Mouse (Mus musculus) heart, adult 18-20 months (tissue): Measurements from ENCODE around the gene Zdhhc7. TPM values are rescaled to one million over a fixed set of nuclear protein-coding genes. Genes with fewer than 3 reads are reported as not detected.
A peak's percentile ranks its signal among the peaks of the same experiment; 100 is the strongest.

ENCODE experiments used
- DNase-seq, 2 experiments: peaks; one replicate each; pipeline ENCODE4 v3.0.0; 2021 to 2022; ENCODE audit warnings: mixed read lengths in 1 of 2
- total RNA-seq, 2 experiments: library from RNA; stranded (reverse); gene quantifications; 2 replicates each; pipeline ENCODE4 v1.2.3; 2021

Gene Zdhhc7
- total RNA-seq, 2 experiments from 2014 or later, result 36.6 to 38.6 TPM

- DNase-seq, result peak; percentile 81 to 94
These were observed 29.6 kb downstream of the Zdhhc7 start for GRCm38 (mm10) chr8:120071684-120072083.

- peak; percentile 77 to 92 for DNase-seq
These were observed 33.2 kb downstream of the Zdhhc7 start for GRCm38 (mm10) chr8:120067936-120068668.

DNA sequence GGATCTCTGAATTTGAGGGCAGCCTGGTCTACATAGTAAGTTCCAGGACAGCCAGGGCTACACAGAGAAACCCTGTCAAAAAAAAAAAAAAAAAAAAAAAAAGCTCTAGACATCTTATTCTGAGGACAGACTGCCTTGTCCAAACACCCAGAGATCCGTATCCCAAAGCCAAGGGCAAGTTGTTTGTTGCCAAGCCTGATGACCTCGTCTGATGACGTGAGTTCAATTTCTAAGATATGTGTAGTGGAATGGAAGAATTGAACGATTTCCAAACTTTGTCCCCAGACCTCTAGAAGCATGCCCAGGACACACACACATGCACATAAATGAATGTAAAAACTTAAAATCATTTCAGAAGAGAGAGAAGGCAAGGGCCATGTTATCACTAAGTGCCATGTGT lies 35.1 kb downstream of the Zdhhc7 start:
- no peak for DNase-seq

GRCm38 (mm10) chr8:120065611-120066010 lies 35.7 kb downstream of the Zdhhc7 start:
- DNase-seq, result no peak

- no peak for DNase-seq
These were observed 38.0 kb downstream of the Zdhhc7 start for GRCm38 (mm10) chr8:120063326-120063725.

DNA sequence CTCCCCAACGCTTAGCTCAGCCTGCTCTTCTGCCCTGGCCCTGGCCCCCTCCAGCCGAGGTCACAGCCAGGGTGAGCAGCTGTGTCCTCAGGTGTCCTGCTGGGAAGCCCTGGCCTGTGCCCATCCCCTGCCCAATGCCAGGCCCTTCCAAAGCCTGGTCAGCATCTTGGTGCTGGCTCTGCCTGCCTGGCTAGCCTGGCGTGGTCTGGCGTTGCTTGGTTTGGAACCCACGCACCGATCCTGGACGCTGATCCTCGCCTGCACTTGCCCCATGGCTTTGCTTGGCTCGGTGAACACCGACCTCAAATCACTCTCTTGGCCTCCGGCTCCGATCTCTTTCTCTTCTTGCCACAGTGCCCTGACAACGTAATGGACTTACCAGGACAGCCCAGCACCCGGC lies 38.5 kb downstream of the Zdhhc7 start:
- DNase-seq, result no peak

- peak in 1 of 2 experiments; percentile 56 for DNase-seq
These were observed 44.2 kb downstream of the Zdhhc7 start for GRCm38 (mm10) chr8:120057078-120057477.

- DNase-seq, result no peak
These were observed 46.4 kb downstream of the Zdhhc7 start for GRCm38 (mm10) chr8:120054833-120055232.

DNA sequence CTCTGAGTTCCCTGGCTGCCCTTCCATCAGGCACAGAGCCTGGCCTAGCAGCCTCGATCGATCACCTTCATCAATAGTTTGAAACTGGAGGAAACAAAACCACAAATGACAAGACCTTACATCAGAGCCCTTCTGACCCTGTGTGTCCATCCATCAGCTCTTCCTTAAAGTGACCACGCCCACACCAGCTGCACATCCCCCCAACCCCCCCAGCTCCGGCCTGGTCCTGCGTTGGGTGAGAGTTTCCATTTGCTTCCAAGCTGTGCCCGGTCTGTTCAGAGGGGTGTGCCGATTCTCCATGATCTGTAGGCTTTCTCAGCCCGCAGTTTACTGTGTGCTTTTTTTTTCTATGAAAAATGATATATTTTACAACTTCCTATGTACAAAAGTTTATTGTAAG lies 49.0 kb downstream of the Zdhhc7 start:
- no peak for DNase-seq

DNA sequence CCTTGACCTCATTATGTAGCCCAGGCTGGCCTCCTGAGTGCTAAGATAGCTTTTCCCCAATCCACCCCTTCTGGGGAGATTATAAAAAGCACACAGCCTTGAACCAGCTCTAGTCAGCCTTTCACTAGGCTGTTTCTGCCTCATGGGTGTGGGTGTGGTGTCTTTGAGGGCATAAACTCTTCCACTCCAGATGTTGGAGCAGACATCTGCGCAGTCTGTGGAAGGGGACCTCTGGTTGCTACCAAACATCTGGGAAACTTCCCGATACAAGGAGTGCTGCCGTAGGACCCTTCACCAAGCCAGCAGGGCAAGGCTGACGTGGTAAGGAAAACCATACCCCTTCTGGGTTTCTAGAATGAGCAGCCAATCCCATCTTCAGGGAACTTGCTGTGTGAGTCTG lies 49.4 kb downstream of the Zdhhc7 start:
- peak in 1 of 2 experiments; percentile 50 for DNase-seq

DNA sequence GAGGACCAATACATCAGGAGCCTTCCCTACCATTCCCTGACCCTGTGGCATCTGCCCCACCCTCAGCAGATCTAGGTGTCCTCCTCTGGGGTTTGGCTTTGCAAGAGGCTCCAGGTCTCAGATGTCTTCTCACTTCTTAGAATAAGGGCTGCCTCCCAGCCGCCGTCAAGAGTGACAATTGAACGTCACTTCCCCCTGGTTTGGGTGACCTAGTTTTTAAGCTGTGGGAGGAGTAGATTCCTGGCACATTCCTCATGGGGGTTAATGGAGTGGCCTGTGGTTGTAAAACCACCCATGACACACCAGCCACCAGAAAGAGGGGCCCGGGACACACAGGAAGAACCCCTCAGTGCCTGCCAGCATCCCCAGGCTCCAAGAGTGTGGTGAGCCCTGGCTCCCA lies 50.3 kb downstream of the Zdhhc7 start:
- peak in 1 of 2 experiments; percentile 55 for DNase-seq

DNA sequence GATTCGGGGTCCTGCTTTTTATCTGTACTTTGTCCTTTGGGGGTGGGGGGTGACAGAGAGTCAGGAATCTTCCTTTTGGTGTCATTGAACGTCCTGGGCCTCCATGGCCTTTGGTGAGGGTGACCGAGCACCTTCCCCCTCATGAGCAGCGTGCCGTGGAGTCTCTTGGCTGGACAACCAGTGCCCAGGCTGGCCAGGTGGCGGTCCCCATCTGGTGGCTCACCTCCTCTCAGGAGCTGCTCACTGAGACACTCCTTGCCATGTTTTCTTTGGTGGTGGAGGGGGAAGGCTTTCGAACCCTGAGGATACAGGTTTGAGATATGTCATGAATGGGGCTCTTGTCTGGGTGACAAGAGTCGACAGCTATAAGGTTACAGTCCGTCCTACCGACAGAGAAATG lies 50.9 kb downstream of the Zdhhc7 start:
- DNase-seq, result no peak

GRCm38 (mm10) chr8:120049949-120050348 lies 51.3 kb downstream of the Zdhhc7 start:
- DNase-seq, result no peak

GRCm38 (mm10) chr8:120046258-120047020 lies 54.8 kb downstream of the Zdhhc7 start:
- peak; percentile 94 to 95 for DNase-seq

DNA sequence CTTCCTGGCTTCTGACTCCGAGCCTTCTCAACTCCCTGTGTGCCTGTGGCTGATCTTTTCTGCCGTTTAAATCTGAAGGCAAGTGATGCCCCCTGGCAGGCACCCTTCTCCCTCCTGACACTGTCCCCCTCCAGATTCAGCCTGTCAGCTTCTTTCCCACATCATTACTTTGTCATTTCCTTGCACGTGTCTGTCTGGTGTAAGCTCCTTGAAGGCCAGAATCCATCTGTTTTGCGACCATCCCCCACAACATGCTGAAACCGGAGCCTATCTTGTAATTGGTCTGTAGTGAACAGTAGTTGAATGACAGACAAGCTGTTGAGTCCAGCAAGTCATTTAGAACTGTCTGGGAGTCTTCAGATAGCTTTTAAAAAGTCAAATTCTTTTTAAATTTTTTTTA lies 55.8 kb downstream of the Zdhhc7 start:
- no peak for DNase-seq

DNA sequence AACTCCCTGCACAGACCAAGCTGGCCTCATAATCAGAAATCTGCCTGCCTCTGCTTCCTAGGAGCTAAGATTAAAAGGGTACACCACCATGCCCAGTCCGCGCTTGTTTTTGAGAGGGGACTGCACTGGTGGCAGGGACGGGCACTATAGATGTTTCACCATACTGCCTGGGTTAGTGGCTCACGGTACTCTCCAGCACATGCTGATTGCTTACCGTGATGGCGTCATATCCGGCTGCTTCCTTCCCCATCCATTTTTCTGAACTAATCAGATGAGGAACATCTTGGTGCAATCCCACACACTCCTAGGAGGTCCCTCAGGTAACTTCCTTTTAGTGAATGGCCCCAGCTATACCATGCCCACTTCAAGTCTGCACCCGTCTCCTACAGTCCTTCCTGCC lies 56.4 kb downstream of the Zdhhc7 start:
- DNase-seq, result no peak

DNA sequence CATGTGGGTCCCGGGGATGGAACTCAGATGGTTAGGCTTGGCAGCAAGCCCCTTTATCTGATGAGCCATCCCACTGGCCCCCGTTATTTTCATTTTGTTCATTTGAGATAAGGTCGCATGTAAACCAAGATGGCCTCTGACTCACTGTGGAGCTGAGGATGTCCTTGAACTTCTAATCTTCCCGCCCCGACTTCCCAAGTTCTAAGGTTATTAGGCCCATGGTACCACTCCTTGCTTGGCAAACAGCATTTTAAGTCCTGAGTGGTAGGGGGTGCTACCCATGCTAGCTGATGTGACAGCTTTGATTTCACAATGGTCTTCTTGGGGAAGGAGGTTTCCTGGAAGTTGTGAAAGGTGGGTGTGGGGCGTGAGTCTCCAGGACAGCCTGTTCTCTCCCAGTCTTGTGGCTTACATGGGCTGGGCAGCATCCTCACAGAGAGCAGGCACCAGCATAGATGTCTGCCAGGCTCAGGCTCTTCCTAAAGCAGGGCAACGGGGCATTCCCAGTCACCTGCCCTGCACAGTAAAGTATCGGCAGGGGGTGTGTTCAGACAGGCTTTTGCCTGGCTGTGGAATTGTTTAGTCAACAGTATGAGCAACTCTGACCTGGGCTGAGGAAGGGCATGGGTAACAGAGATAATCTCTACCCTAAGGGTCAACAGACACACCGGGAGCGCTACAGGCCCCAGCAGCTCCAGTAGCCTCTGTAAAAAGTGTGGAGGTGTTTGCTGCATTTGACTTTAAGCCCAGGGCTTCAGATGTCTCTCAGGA lies 58.6 kb downstream of the Zdhhc7 start:
- no peak for DNase-seq

GRCm38 (mm10) chr8:120040861-120041260 lies 60.4 kb downstream of the Zdhhc7 start:
- DNase-seq, result peak; percentile 79 to 90

DNA sequence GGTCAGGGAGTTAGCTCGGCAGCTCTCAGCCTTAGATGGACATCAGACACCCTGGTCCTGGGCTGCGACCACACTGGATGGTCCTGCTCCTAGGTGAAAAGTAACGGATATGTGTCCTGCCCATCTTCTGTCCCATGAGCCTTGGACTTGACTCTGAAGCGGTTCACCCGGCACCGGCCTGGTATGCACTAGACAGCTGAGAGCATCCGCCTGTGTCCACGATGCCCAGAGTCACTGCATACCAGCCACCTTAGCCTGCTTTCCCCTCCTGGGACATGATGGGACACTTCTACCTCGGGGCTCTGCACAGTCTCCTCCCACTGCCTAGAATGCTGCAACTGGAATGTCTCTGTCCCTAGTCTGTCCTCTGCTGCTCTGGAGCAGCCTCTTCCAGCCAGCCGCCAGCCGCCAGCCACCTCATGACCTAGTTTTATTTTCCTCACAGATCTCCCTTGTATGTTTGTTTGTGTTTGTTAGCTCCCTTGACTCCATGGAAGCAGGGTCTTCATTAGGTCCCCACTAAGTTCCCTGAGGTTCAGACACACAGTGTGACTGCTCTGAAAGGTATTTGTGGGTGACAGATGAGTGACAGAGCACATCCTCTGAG lies 61.9 kb downstream of the Zdhhc7 start:
- no peak for DNase-seq

- DNase-seq, result no peak
These were observed 62.5 kb downstream of the Zdhhc7 start for GRCm38 (mm10) chr8:120038741-120039140.

GRCm38 (mm10) chr8:120037611-120038010 lies 63.7 kb downstream of the Zdhhc7 start:
- no peak for DNase-seq

DNA sequence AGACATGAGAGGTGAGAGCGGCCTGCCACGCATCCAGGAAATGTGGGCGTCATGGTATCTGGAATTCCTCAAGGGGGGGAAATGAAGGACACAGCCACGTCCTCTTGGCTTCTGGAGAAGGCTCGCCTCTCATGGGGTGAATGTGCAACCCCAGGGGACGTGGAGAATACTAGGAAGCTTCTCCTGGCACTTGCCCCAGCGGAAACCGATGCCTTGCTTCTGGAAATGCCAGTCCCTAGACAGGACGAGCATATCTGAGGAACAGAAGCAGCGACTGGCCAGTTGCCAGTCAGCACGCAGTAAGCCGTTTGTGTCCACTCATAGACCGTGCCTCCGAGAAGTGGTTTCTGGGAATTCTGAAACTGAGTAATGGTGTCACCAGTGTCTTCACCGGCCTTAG lies 64.1 kb downstream of the Zdhhc7 start:
- peak; percentile 42 to 60 for DNase-seq
